Mouse (Mus musculus) liver, embryonic 14.5 days (tissue): Measurements from ENCODE around the gene Nt5dc1. TPM values are rescaled to one million over a fixed set of nuclear protein-coding genes. Genes with fewer than 3 reads are reported as not detected.
"Not testable (repeated sequence)": the region's sequence is repeated elsewhere in the genome, so short reads cannot be mapped to it uniquely, and the experiment has no call there.

Experiments
- ATAC-seq: fragments of 200-750 bp; cut with Nextera tagmentation; 2 replicates; pipeline ENCODE4 v1.8.0; 2017; ENCODE audit warnings: moderate number of reproducible peaks, mild to moderate bottlenecking, moderate library complexity; ENCODE audit not compliant: insufficient read depth
- DNase-seq, 3 experiments: peaks; one replicate each; pipeline ENCODE4 v3.0.0-alpha.2; 2012 to 2013; ENCODE audit warnings: low read depth in 3 of 3, low spot score in 3 of 3
- H3K27ac ChIP-seq: fragments of 300-500 bp; sonication (generic); 2 replicates; pipeline ENCODE4 v1.5.1; 2014; ENCODE audit warnings: moderate library complexity, mild to moderate bottlenecking, control low read depth, inconsistent platforms
- H3K27me3 ChIP-seq: fragments of 300-500 bp; sonication (generic); 2 replicates; pipeline ENCODE4 v1.6.1; 2014; ENCODE audit warnings: mild to moderate bottlenecking, low read length, moderate library complexity; ENCODE audit not compliant: control insufficient read depth, insufficient read depth
- H3K36me3 ChIP-seq: fragments of 300-500 bp; sonication (generic); replicated peaks from 2 replicates; pipeline ENCODE4 v1.6.1; 2014; ENCODE audit warnings: low read depth; ENCODE audit not compliant: control insufficient read depth, insufficient read depth
- H3K4me1 ChIP-seq, 2 experiments: fragments of 200-500 bp in 1 of 2; fragments of 300-500 bp in 1 of 2; sonication (generic) in 1 of 2; replicated peaks; 2 replicates each; pipeline ENCODE4 v1.6.1; 2012 to 2014; ENCODE audit warnings: antibody characterized with exemption in 1 of 2, inconsistent platforms in 1 of 2, low read length in 1 of 2; ENCODE audit not compliant: control insufficient read depth in 2 of 2, insufficient read depth in 2 of 2
- H3K4me2 ChIP-seq: fragments of 300-500 bp; sonication (generic); 2 replicates; pipeline ENCODE4 v1.6.1; 2014; ENCODE audit warnings: low read depth, mild to moderate bottlenecking, control low read depth, moderate library complexity
- H3K4me3 ChIP-seq, 2 experiments: fragments of 200-500 bp in 1 of 2; fragments of 300-500 bp in 1 of 2; sonication (generic) in 1 of 2; 2 replicates each; pipeline ENCODE4 v1.5.1; 2012 to 2014; ENCODE audit warnings: low read depth in 2 of 2, low read length in 2 of 2, mild to moderate bottlenecking in 2 of 2, control low read depth in 1 of 2, inconsistent platforms in 1 of 2, moderate library complexity in 1 of 2; ENCODE audit not compliant: insufficient read depth in 1 of 2
- H3K9ac ChIP-seq: fragments of 300-500 bp; sonication (generic); replicated peaks from 2 replicates; pipeline ENCODE4 v1.6.1; 2014; ENCODE audit warnings: mild to moderate bottlenecking, control low read depth, moderate library complexity
- H3K9me3 ChIP-seq: fragments of 300-500 bp; sonication (generic); 2 replicates; pipeline ENCODE4 v1.6.1; 2016; ENCODE audit warnings: low read length, mixed read lengths; ENCODE audit not compliant: control insufficient read depth
- CTCF ChIP-seq: IDR thresholded peaks from 2 replicates; pipeline ENCODE4 v1.5.1; 2016; ENCODE audit warnings: antibody characterized with exemption, low read depth, control low read depth
- EP300 ChIP-seq: IDR thresholded peaks from 2 replicates; pipeline ENCODE4 v1.6.1; 2016; ENCODE audit warnings: antibody characterized with exemption, low read depth
- WGBS: fragments of 180-500 bp; shearing (Covaris S2); extraction: QIAGEN DNeasy Blood & Tissue Kit; methylation state at CpG from one replicate; pipeline ENCODE4 v1.1.7; 2014; ENCODE audit not compliant: insufficient replicate concordance; 5-methylcytosine and 5-hydroxymethylcytosine counted together
- polyA plus RNA-seq, 2 experiments: library from polyadenylated mRNA; depleted of rRNA in 1 of 2; stranded (reverse) in 1 of 2; unstranded in 1 of 2; fragments of >200 nt; fragmentation: Nextera tagmentation in 1 of 2; extraction: Ambion mirVana in 1 of 2; gene quantifications; 2 replicates each; pipeline versions ENCODE4 v1.2.1 to v1.2.3; 2012 to 2014

Nt5dc1 gene
- 2.4 and 3.2 TPM in 2 replicates for polyA plus RNA-seq (2012; rRNA removed)
- polyA plus RNA-seq (2014; fragmentation: Nextera tagmentation; extraction: Ambion mirVana): 9.2 and 9.7 TPM in 2 replicates

GRCm38 (mm10) chr10:34418204-34418756, at the start of gene Nt5dc1:
TSS of gene Nt5dc1 (minus strand) at chr10:34418552.
- Histone ChIP-seq H3K27me3 (no peaks in the 10 kb centered on the region), H3K4me3 (peak within 1 kb of the TSS; percentile 69 to 76), H3K27ac (peak within 1 kb of the TSS; percentile 73), H3K36me3 (no peaks in the 10 kb centered on the region), H3K9me3 (no peaks in the 10 kb centered on the region), H3K9ac (peak within 1 kb of the TSS; percentile 87), H3K4me2 (peak within 1 kb of the TSS; percentile 80), H3K4me1 (peaks cover 0 to 29% of the 10 kb centered on the region in 2 experiments)
- WGBS: under 1% methylated on average over 49 of the region's 49 CpGs
- no peak for TF ChIP-seq EP300
- TF ChIP-seq CTCF: peak; percentile 25; the same call in 1 of the 2 replicates
- ATAC-seq: peak; percentile 96
- peak; percentile 87 to 91 (median 89) for DNase-seq

- DNase-seq (no peak), ATAC-seq (no peak)
- Histone ChIP-seq H3K27me3 (no peaks in the 10 kb centered on the region), H3K9me3 (no peaks in the 10 kb centered on the region), H3K4me1 (no peaks in the 10 kb centered on the region), H3K36me3 (no peaks in the 10 kb centered on the region), H3K4me3 (no peak overlapping the region), H3K4me2 (no peak overlapping the region), H3K9ac (no peak overlapping the region), H3K27ac (no peak overlapping the region)
- 61% methylated on average over 4 of the region's 4 CpGs for WGBS
- TF ChIP-seq EP300 (no peak), CTCF (no peak)
Observed at GRCm38 (mm10) chr10:34464321-34464720, 46.0 kb upstream of the Nt5dc1 start.

- H3K4me3 ChIP-seq: no peak overlapping the region
- TF ChIP-seq CTCF (no peak), EP300 (no peak)
- H3K9me3 ChIP-seq: no peaks in the 10 kb centered on the region
- H3K4me2 ChIP-seq: no peak overlapping the region
- no peak overlapping the region for H3K27ac ChIP-seq
- no peaks in the 10 kb centered on the region for H3K4me1 ChIP-seq
- 58% methylated on average over 4 of the region's 4 CpGs for WGBS
- H3K9ac ChIP-seq: no peak overlapping the region
- no peaks in the 10 kb centered on the region for H3K27me3 ChIP-seq
- ATAC-seq: no peak
- H3K36me3 ChIP-seq: no peaks in the 10 kb centered on the region
- DNase-seq: no peak
Observed at GRCm38 (mm10) chr10:34461451-34461850, 43.1 kb upstream of the Nt5dc1 start.

- Histone ChIP-seq H3K36me3 (no peaks in the 10 kb centered on the region), H3K9me3 (no peaks in the 10 kb centered on the region), H3K27me3 (no peaks in the 10 kb centered on the region), H3K9ac (no peak overlapping the region), H3K4me1 (no peaks in the 10 kb centered on the region), H3K4me3 (no peak overlapping the region), H3K4me2 (no peak overlapping the region), H3K27ac (no peak overlapping the region)
- WGBS: 54% methylated on average over 1 of the region's 1 CpGs
- ATAC-seq (no peak), DNase-seq (no peak)
- no peak for TF ChIP-seq CTCF
- TF ChIP-seq EP300: no peak
Observed at GRCm38 (mm10) chr10:34449469-34449868, 31.1 kb upstream of the Nt5dc1 start.

- WGBS: 81% methylated on average over 6 of the region's 14 CpGs
- not testable (repeated sequence) for ATAC-seq, H3K9me3 ChIP-seq
Observed at GRCm38 (mm10) chr10:34434191-34434590, 15.8 kb upstream of the Nt5dc1 start.

More at GRCm38 (mm10) chr10:34434191-34434590, 15.8 kb upstream of the Nt5dc1 start:
- not testable (repeated sequence) for H3K4me1 ChIP-seq, H3K4me3 ChIP-seq, H3K4me2 ChIP-seq, H3K36me3 ChIP-seq, H3K9ac ChIP-seq, DNase-seq, H3K27me3 ChIP-seq, H3K27ac ChIP-seq
